Mouse (Mus musculus): Measurements from ENCODE around the gene Exosc2. TPM values are rescaled to one million over a fixed set of nuclear protein-coding genes. Genes with fewer than 3 reads are reported as not detected.

Exosc2 gene
- total and polyA plus RNA-seq, 3 experiments: 5.4 to 23.8 (median 20.7) TPM

- DNase-seq: no peak
Observed at GRCm38 (mm10) chr2:31727576-31728277, 57.2 kb downstream of the Exosc2 start.

GRCm38 (mm10) chr2:31730640-31731039, 60.1 kb downstream of the Exosc2 start:
- DNase-seq: no peak

Other genes starting within 250 kb of the Exosc2 start
- gene Ass1, start 200.5 kb upstream of the Exosc2 start, total RNA-seq (2021): 10 to 100 TPM; 24.4 to 31.6 TPM
- gene Ass1, start 200.5 kb upstream of the Exosc2 start, polyA plus RNA-seq (2012; rRNA removed): 3.9 and 4.0 TPM in 2 replicates
- 10 to 100 TPM; 43.9 to 55.6 TPM for gene Fubp3, start 98.1 kb upstream of the Exosc2 start, total RNA-seq (2021)
- 46.0 and 67.3 TPM in 2 replicates for gene Fubp3, start 98.1 kb upstream of the Exosc2 start, polyA plus RNA-seq (2012; rRNA removed)
- not detected for gene Prdm12, start 30.7 kb upstream of the Exosc2 start, total RNA-seq (2021)
- 0.09 TPM in 1 of 2 replicates, not detected in the other for gene Prdm12, start 30.7 kb upstream of the Exosc2 start, polyA plus RNA-seq (2012; rRNA removed)
- 10 to 100 TPM; 57.0 to 62.7 TPM for gene Abl1, start 17.7 kb downstream of the Exosc2 start, total RNA-seq (2021)
- gene Abl1, start 17.7 kb downstream of the Exosc2 start, polyA plus RNA-seq (2012; rRNA removed): 56.0 and 63.5 TPM in 2 replicates
- gene Qrfp, start 139.9 kb downstream of the Exosc2 start, total RNA-seq (2021): not detected
- gene Qrfp, start 139.9 kb downstream of the Exosc2 start, polyA plus RNA-seq (2012; rRNA removed): not detected in 2 replicates
- not detected for gene Fibcd1, start 175.3 kb downstream of the Exosc2 start, total RNA-seq (2021)
- 0.06 and 0.07 TPM in 2 replicates for gene Fibcd1, start 175.3 kb downstream of the Exosc2 start, polyA plus RNA-seq (2012; rRNA removed)
- 10 to 100 TPM; 12.2 to 17.1 TPM for gene Lamc3, start 216.6 kb downstream of the Exosc2 start, total RNA-seq (2021)
- gene Lamc3, start 216.6 kb downstream of the Exosc2 start, polyA plus RNA-seq (2012; rRNA removed): 23.4 and 25.0 TPM in 2 replicates